ENCODE assay signal across 13 mouse cellular contexts in the genomic region with DNA sequence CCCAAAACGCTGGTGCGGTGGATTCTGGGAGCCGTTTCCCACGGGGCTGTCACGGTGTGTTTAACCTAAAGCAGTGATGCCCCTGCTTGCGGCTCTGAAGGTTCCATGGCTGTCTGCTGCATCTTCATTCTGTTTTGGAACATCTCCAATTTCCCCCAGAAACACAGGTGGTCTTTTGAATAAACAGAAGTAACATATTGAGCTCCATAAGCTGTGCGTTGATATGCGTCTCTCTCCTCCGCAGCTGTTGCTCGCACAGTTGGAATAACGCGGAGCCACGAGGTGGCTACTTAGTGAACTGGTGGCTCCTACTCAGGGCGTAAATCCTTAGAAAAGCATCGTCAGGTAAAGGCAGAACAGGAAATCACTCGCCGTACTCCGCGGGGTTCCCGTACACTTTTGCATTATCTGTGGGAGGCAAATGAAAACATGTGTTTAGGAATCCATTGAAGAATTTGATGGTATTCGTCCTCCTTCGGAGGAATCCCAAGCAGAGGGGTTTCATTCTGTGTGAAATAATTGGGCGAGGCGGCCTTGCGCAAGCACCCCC.
A peak's percentile ranks its signal among the peaks of the same experiment; 100 is the strongest.
DNase-seq lines count a peak whose midpoint lies in the region; ATAC-seq lines count a peak whose summit lies in the region.
"Had no signal": no experiment of that assay in that cellular context is flagged by ENCODE, and none has a peak within 500 bp of the region (broad histone marks: within the 10 kb centered on the region; RNA-seq: fewer than 3 reads in every experiment).

No protein-coding gene starts in this region.

- no peaks in the 10 kb centered on the region for H3K9me3 ChIP-seq in hindbrain, embryonic 13.5 days
- no peaks in the 10 kb centered on the region for H3K9me3 ChIP-seq in hindbrain, embryonic 10.5 days
- no peaks in the 10 kb centered on the region for H3K9me3 ChIP-seq in midbrain, embryonic 15.5 days
- no peaks in the 10 kb centered on the region for H3K9me3 ChIP-seq in midbrain, embryonic 11.5 days (ENCODE audit: control insufficient read depth, low read length)
- no peaks in the 10 kb centered on the region for H3K9me3 ChIP-seq in limb, embryonic 13.5 days
- H3K9me3 ChIP-seq: heart, embryonic 15.5 days had no signal

- no peak overlapping the region for H3K4me3 ChIP-seq in hindbrain, embryonic 13.5 days
- H3K4me3 ChIP-seq in hindbrain, embryonic 10.5 days, result no peak overlapping the region
- H3K4me3 ChIP-seq in midbrain, embryonic 15.5 days, result no peak overlapping the region
- H3K4me3 ChIP-seq in midbrain, embryonic 11.5 days (ENCODE audit: low read depth, low read length), result no peak overlapping the region
- no peak overlapping the region for H3K4me3 ChIP-seq in limb, embryonic 13.5 days
- H3K4me3 ChIP-seq: erythroblast, embryonic 14.5 days; heart, embryonic 15.5 days had no signal

- no peak for ATAC-seq in hindbrain, embryonic 13.5 days (ENCODE audit: low FRiP score)
- ATAC-seq in midbrain, embryonic 15.5 days (replicated peaks), result no peak
- ATAC-seq in midbrain, embryonic 11.5 days (ENCODE audit: low FRiP score), result no peak
- no peak for ATAC-seq in limb, embryonic 13.5 days (ENCODE audit: low FRiP score, low read depth)

- DNase-seq in hindbrain, embryonic 10.5 days (ENCODE audit: low spot score), result no peak
- DNase-seq in midbrain, embryonic 11.5 days (ENCODE audit: low spot score, missing footprints), result no peak
- peak; percentile 24 for DNase-seq in ZHBTc4 (ENCODE audit: low read depth, low spot score)
- DNase-seq in ovary, postnatal 36 days (ENCODE audit: low spot score), result no peak
- DNase-seq: adrenal gland, postnatal 25 days; cerebellum, postnatal 14 days; layer of hippocampus, adult 9-11 months; lung, embryonic 14.5 days had no signal

- peaks cover 16% of the 10 kb centered on the region for H3K4me1 ChIP-seq in hindbrain, embryonic 13.5 days (replicated peaks)
- H3K4me1 ChIP-seq in hindbrain, embryonic 10.5 days (replicated peaks), result peaks cover 15% of the 10 kb centered on the region
- 0 out of 2 replicates have a peak, but pooled peaks cover 7% of the 10 kb centered on the region for H3K4me1 ChIP-seq in midbrain, embryonic 15.5 days
- H3K4me1 ChIP-seq in midbrain, embryonic 11.5 days (ENCODE audit: control insufficient read depth, insufficient read depth, low read length), result peaks cover 7% of the 10 kb centered on the region; the same call in 1 of the 2 replicates
- peaks cover 9% of the 10 kb centered on the region for H3K4me1 ChIP-seq in limb, embryonic 13.5 days
- H3K4me1 ChIP-seq: heart, embryonic 15.5 days had no signal

- H3K27ac ChIP-seq in hindbrain, embryonic 13.5 days, result no peak overlapping the region
- H3K27ac ChIP-seq in hindbrain, embryonic 10.5 days, result no peak overlapping the region
- no peak overlapping the region for H3K27ac ChIP-seq in midbrain, embryonic 15.5 days
- H3K27ac ChIP-seq in midbrain, embryonic 11.5 days (ENCODE audit: low read depth, low read length), result no peak overlapping the region
- H3K27ac ChIP-seq in limb, embryonic 13.5 days, result no peak overlapping the region
- H3K27ac ChIP-seq: heart, embryonic 15.5 days had no signal

- no peak overlapping the region for H3K9ac ChIP-seq in hindbrain, embryonic 13.5 days
- H3K9ac ChIP-seq in midbrain, embryonic 15.5 days, result no peak overlapping the region
- H3K9ac ChIP-seq in midbrain, embryonic 11.5 days (ENCODE audit: low read length), result no peak overlapping the region
- no peak overlapping the region for H3K9ac ChIP-seq in limb, embryonic 13.5 days
- H3K9ac ChIP-seq: heart, embryonic 15.5 days; lung, embryonic 14.5 days had no signal

- H3K36me3 ChIP-seq in hindbrain, embryonic 13.5 days, result no peaks in the 10 kb centered on the region
- H3K36me3 ChIP-seq in hindbrain, embryonic 10.5 days, result no peaks in the 10 kb centered on the region
- H3K36me3 ChIP-seq in midbrain, embryonic 15.5 days (replicated peaks), result no peaks in the 10 kb centered on the region
- H3K36me3 ChIP-seq in midbrain, embryonic 11.5 days (ENCODE audit: control insufficient read depth, insufficient read depth, low read length), result no peaks in the 10 kb centered on the region
- H3K36me3 ChIP-seq in limb, embryonic 13.5 days, result no peaks in the 10 kb centered on the region
- H3K36me3 ChIP-seq: heart, embryonic 15.5 days had no signal

- no peaks in the 10 kb centered on the region for H3K27me3 ChIP-seq in hindbrain, embryonic 13.5 days
- H3K27me3 ChIP-seq in hindbrain, embryonic 10.5 days (ENCODE audit: insufficient read depth, poor library complexity, severe bottlenecking), result no peaks in the 10 kb centered on the region
- H3K27me3 ChIP-seq in midbrain, embryonic 15.5 days (replicated peaks), result no peaks in the 10 kb centered on the region
- H3K27me3 ChIP-seq in midbrain, embryonic 11.5 days (ENCODE audit: control insufficient read depth, insufficient read depth, low read length), result no peaks in the 10 kb centered on the region
- no peaks in the 10 kb centered on the region for H3K27me3 ChIP-seq in limb, embryonic 13.5 days
- H3K27me3 ChIP-seq: heart, embryonic 15.5 days had no signal

- H3K4me2 ChIP-seq in hindbrain, embryonic 13.5 days, result 0 out of 2 replicates have a peak overlapping the region, but pooled peaks have one; percentile 11
- peak overlapping the region; percentile 25; the same call in 1 of the 2 replicates for H3K4me2 ChIP-seq in midbrain, embryonic 15.5 days
- no peak overlapping the region for H3K4me2 ChIP-seq in midbrain, embryonic 11.5 days
- peak overlapping the region; percentile 41 for H3K4me2 ChIP-seq in limb, embryonic 13.5 days (replicated peaks)
- H3K4me2 ChIP-seq: heart, embryonic 15.5 days; lung, embryonic 14.5 days had no signal

- WGBS in hindbrain, embryonic 13.5 days, result 61% methylated on average over 25 of the region's 25 CpGs
- 75% methylated on average over 25 of the region's 25 CpGs for WGBS in hindbrain, embryonic 10.5 days
- 51% methylated on average over 25 of the region's 25 CpGs for WGBS in midbrain, embryonic 15.5 days
- WGBS in midbrain, embryonic 11.5 days, result 77% methylated on average over 25 of the region's 25 CpGs
- 53% methylated on average over 25 of the region's 25 CpGs for WGBS in limb, embryonic 13.5 days
